Mouse (Mus musculus) liver, postnatal 0 days (tissue): ENCODE data around the gene Susd5.

ENCODE experiments used
- CTCF ChIP-seq: sonication (generic); IDR thresholded peaks from 2 replicates; pipeline ENCODE4 v1.5.1; 2016; ENCODE audit warnings: antibody characterized with exemption, low read depth
- EP300 ChIP-seq: IDR thresholded peaks from 2 replicates; pipeline ENCODE4 v1.6.1; 2016; ENCODE audit warnings: antibody characterized with exemption, low read depth, mild to moderate bottlenecking

- peak; percentile 62 for TF ChIP-seq CTCF
- no peak for TF ChIP-seq EP300
Observed at GRCm38 (mm10) chr9:114015724-114016123, 41.2 kb upstream of the Susd5 start.
